Mouse (Mus musculus) heart, embryonic 14.5 days (tissue): ENCODE measurements at regions not wholly inside any gene's neighbourhood (a gene's known extent, or its start where the extent isn't known, plus 50 kb on each side); places are given as distances from the start of the nearest gene placed in this dataset.

Source experiments
- ATAC-seq: fragments of 200-750 bp; cut with Nextera tagmentation; 2 replicates; pipeline ENCODE4 v1.8.0; 2017; ENCODE audit warnings: low read depth, moderate TSS enrichment; ENCODE audit not compliant: insufficient number of reproducible peaks, insufficient read depth, low FRiP score
- H3K27ac ChIP-seq, 2 experiments: fragments of 200-500 bp in 1 of 2; fragments of 300-500 bp in 1 of 2; sonication (generic) in 1 of 2; replicated peaks in 1 of 2; 2 replicates each; pipeline ENCODE4 v1.5.1; 2012 to 2014; ENCODE audit warnings: low read depth in 2 of 2, low read length in 2 of 2, control low read depth in 1 of 2, mild to moderate bottlenecking in 1 of 2, mixed read lengths in 1 of 2; ENCODE audit not compliant: control insufficient read depth in 1 of 2, insufficient read depth in 1 of 2
- H3K27me3 ChIP-seq: fragments of 300-500 bp; sonication (generic); 2 replicates; pipeline ENCODE4 v1.6.1; 2014; ENCODE audit warnings: mild to moderate bottlenecking, low read length, control low read depth; ENCODE audit not compliant: control insufficient read depth, insufficient read depth
- H3K36me3 ChIP-seq: fragments of 300-500 bp; sonication (generic); 2 replicates; pipeline ENCODE4 v1.6.1; 2014; ENCODE audit warnings: mild to moderate bottlenecking, control low read depth, low read length, mixed read lengths; ENCODE audit not compliant: control insufficient read depth, insufficient read depth
- H3K4me1 ChIP-seq, 2 experiments: fragments of 200-500 bp in 1 of 2; fragments of 300-500 bp in 1 of 2; sonication (generic) in 1 of 2; 2 replicates each; pipeline ENCODE4 v1.6.1; 2012 to 2014; ENCODE audit warnings: low read length in 2 of 2, control low read depth in 1 of 2, mixed read lengths in 1 of 2; ENCODE audit not compliant: control insufficient read depth in 2 of 2, insufficient read depth in 2 of 2
- H3K4me2 ChIP-seq: fragments of 300-500 bp; sonication (generic); 2 replicates; pipeline ENCODE4 v1.6.1; 2014; ENCODE audit warnings: mild to moderate bottlenecking, low read length
- H3K4me3 ChIP-seq, 2 experiments: fragments of 200-500 bp in 1 of 2; fragments of 300-500 bp in 1 of 2; sonication (generic) in 1 of 2; 2 replicates each; pipeline ENCODE4 v1.5.1; 2012 to 2014; ENCODE audit warnings: low read length in 2 of 2, mild to moderate bottlenecking in 2 of 2, control low read depth in 1 of 2, low read depth in 1 of 2, moderate library complexity in 1 of 2; ENCODE audit not compliant: control insufficient read depth in 1 of 2, insufficient read depth in 1 of 2
- H3K9ac ChIP-seq: fragments of 300-500 bp; sonication (generic); 2 replicates; pipeline ENCODE4 v1.6.1; 2014; ENCODE audit warnings: mild to moderate bottlenecking, low read length
- H3K9me3 ChIP-seq: fragments of 300-500 bp; sonication (generic); 2 replicates; pipeline ENCODE4 v1.6.1; 2016; ENCODE audit warnings: low read length, control low read depth; ENCODE audit not compliant: control insufficient read depth
- WGBS: fragments of 180-500 bp; shearing (Covaris S2); extraction: QIAGEN DNeasy Blood & Tissue Kit; methylation state at CpG from one replicate; pipeline ENCODE4 v1.1.7; 2014; 5-methylcytosine and 5-hydroxymethylcytosine counted together

- Histone ChIP-seq H3K4me3 (no peak overlapping the region), H3K9me3 (no peaks in the 10 kb centered on the region), H3K4me2 (no peak overlapping the region), H3K4me1 (no peaks in the 10 kb centered on the region), H3K27ac (no peak overlapping the region), H3K9ac (no peak overlapping the region), H3K36me3 (no peaks in the 10 kb centered on the region), H3K27me3 (no peaks in the 10 kb centered on the region)
- no peak for ATAC-seq
- WGBS: 67% methylated on average over 4 of the region's 4 CpGs
Observed at GRCm38 (mm10) chr3:105223671-105224070, 157.0 kb downstream of the 4930564D02Rik start.

- Histone ChIP-seq H3K36me3 (no peaks in the 10 kb centered on the region), H3K4me2 (no peak overlapping the region), H3K4me1 (no peaks in the 10 kb centered on the region), H3K9ac (no peak overlapping the region), H3K27ac (no peak overlapping the region), H3K9me3 (no peaks in the 10 kb centered on the region), H3K27me3 (no peaks in the 10 kb centered on the region), H3K4me3 (no peak overlapping the region)
- no peak for ATAC-seq
- WGBS: 79% methylated on average over 1 of the region's 1 CpGs
Observed at GRCm38 (mm10) chr3:105227551-105227950, 160.9 kb downstream of the 4930564D02Rik start.

- WGBS: 67% methylated on average over 3 of the region's 3 CpGs
- Histone ChIP-seq H3K4me2 (no peak overlapping the region), H3K9ac (no peak overlapping the region), H3K4me1 (no peaks in the 10 kb centered on the region), H3K4me3 (no peak overlapping the region), H3K9me3 (no peaks in the 10 kb centered on the region), H3K27ac (no peak overlapping the region), H3K27me3 (no peaks in the 10 kb centered on the region), H3K36me3 (no peaks in the 10 kb centered on the region)
- no peak for ATAC-seq
Observed at GRCm38 (mm10) chr3:105228401-105228800, 161.8 kb downstream of the 4930564D02Rik start.

- no peak overlapping the region for H3K27ac ChIP-seq
- WGBS: 75% methylated on average over 3 of the region's 3 CpGs
- H3K4me3 ChIP-seq: no peak overlapping the region
- H3K4me1 ChIP-seq: no peaks in the 10 kb centered on the region
- no peak overlapping the region for H3K9ac ChIP-seq
- H3K36me3 ChIP-seq: no peaks in the 10 kb centered on the region
- H3K9me3 ChIP-seq: no peaks in the 10 kb centered on the region
- no peak for ATAC-seq
- no peaks in the 10 kb centered on the region for H3K27me3 ChIP-seq
- H3K4me2 ChIP-seq: no peak overlapping the region
Observed at GRCm38 (mm10) chr3:105241048-105241447, 174.4 kb downstream of the 4930564D02Rik start.

- Histone ChIP-seq H3K4me1 (no peaks in the 10 kb centered on the region), H3K9me3 (no peaks in the 10 kb centered on the region), H3K9ac (no peak overlapping the region), H3K27ac (no peak overlapping the region), H3K4me3 (no peak overlapping the region), H3K36me3 (no peaks in the 10 kb centered on the region), H3K4me2 (no peak overlapping the region), H3K27me3 (no peaks in the 10 kb centered on the region)
- WGBS: 79% methylated on average over 2 of the region's 2 CpGs
- no peak for ATAC-seq
Observed at GRCm38 (mm10) chr3:105257096-105257495, 190.5 kb downstream of the 4930564D02Rik start.

GRCm38 (mm10) chr3:105275241-105275640, 176.9 kb upstream of the Kcnd3 start:
- ATAC-seq: no peak
- Histone ChIP-seq H3K9ac (no peak overlapping the region), H3K27ac (no peak overlapping the region), H3K4me2 (no peak overlapping the region), H3K36me3 (no peaks in the 10 kb centered on the region), H3K4me3 (no peak overlapping the region), H3K4me1 (no peaks in the 10 kb centered on the region), H3K9me3 (no peaks in the 10 kb centered on the region), H3K27me3 (no peaks in the 10 kb centered on the region)
- WGBS: 30% methylated on average over 4 of the region's 4 CpGs

GRCm38 (mm10) chr3:105280971-105281370, 171.2 kb upstream of the Kcnd3 start:
- H3K27ac ChIP-seq: no peak overlapping the region
- ATAC-seq: no peak
- H3K4me1 ChIP-seq: no peaks in the 10 kb centered on the region
- H3K27me3 ChIP-seq: no peaks in the 10 kb centered on the region
- 67% methylated on average over 5 of the region's 5 CpGs for WGBS
- H3K9ac ChIP-seq: no peak overlapping the region
- no peak overlapping the region for H3K4me3 ChIP-seq
- no peak overlapping the region for H3K4me2 ChIP-seq
- no peaks in the 10 kb centered on the region for H3K36me3 ChIP-seq
- H3K9me3 ChIP-seq: no peaks in the 10 kb centered on the region

GRCm38 (mm10) chr3:105281686-105282085, 170.4 kb upstream of the Kcnd3 start:
- no peak overlapping the region for H3K4me2 ChIP-seq

More at GRCm38 (mm10) chr3:105281686-105282085, 170.4 kb upstream of the Kcnd3 start:
- H3K27me3 ChIP-seq: no peaks in the 10 kb centered on the region
- WGBS: 85% methylated on average over 3 of the region's 3 CpGs
- H3K27ac ChIP-seq: no peak overlapping the region
- no peak overlapping the region for H3K9ac ChIP-seq
- no peak overlapping the region for H3K4me3 ChIP-seq
- no peak for ATAC-seq
- H3K4me1 ChIP-seq: no peaks in the 10 kb centered on the region
- no peaks in the 10 kb centered on the region for H3K36me3 ChIP-seq
- no peaks in the 10 kb centered on the region for H3K9me3 ChIP-seq
